In genomic region chr5:88916501-88916971, GRCm38 (mm10) we compare ENCODE assay signal across 15 mouse cellular contexts. TPM values are rescaled to one million over a fixed set of nuclear protein-coding genes. Genes with fewer than 3 reads are reported as not detected.
DNase-seq lines count a peak whose midpoint lies in the region; ATAC-seq and TF ChIP-seq lines count a peak whose summit lies in the region.
"Had no signal": no experiment of that assay in that cellular context is flagged by ENCODE, and none has a peak within 500 bp of the region (broad histone marks: within the 10 kb centered on the region; RNA-seq: fewer than 3 reads in every experiment).

No protein-coding gene starts in this region.

- H3K4me3 ChIP-seq in kidney, adult 2 months (ENCODE audit: insufficient read depth, low read depth, low read length) = no peak overlapping the region
- no peak overlapping the region for H3K4me3 ChIP-seq in lung, embryonic 16.5 days (ENCODE audit: low read length)
- H3K4me3 ChIP-seq in lung, postnatal 0 days (ENCODE audit: low read depth, low read length) = no peak overlapping the region
- H3K4me3 ChIP-seq: forebrain, embryonic 15.5 days; hindbrain, embryonic 12.5 days had no signal

- H3K36me3 ChIP-seq in kidney, adult 2 months (ENCODE audit: control insufficient read depth, insufficient read depth, low read length) = no peaks in the 10 kb centered on the region
- H3K36me3 ChIP-seq in lung, embryonic 16.5 days (ENCODE audit: control insufficient read depth, insufficient read depth, low read length) = no peaks in the 10 kb centered on the region
- no peaks in the 10 kb centered on the region for H3K36me3 ChIP-seq in lung, postnatal 0 days (ENCODE audit: insufficient read depth, low read length)
- H3K36me3 ChIP-seq: forebrain, embryonic 15.5 days; hindbrain, embryonic 12.5 days had no signal

- H3K4me2 ChIP-seq in lung, embryonic 16.5 days (ENCODE audit: low read depth, low read length) = no peak overlapping the region
- no peak overlapping the region for H3K4me2 ChIP-seq in lung, postnatal 0 days (replicated peaks; ENCODE audit: low read depth, low read length)
- H3K4me2 ChIP-seq: forebrain, embryonic 15.5 days; hindbrain, embryonic 12.5 days had no signal

- H3K4me1 ChIP-seq in kidney, adult 2 months (ENCODE audit: control insufficient read depth, insufficient read depth, low read length) = no peaks in the 10 kb centered on the region
- no peaks in the 10 kb centered on the region for H3K4me1 ChIP-seq in lung, embryonic 16.5 days (replicated peaks; ENCODE audit: control insufficient read depth, insufficient read depth, low read length)
- no peaks in the 10 kb centered on the region for H3K4me1 ChIP-seq in lung, postnatal 0 days (ENCODE audit: insufficient read depth, low read depth, low read length)
- H3K4me1 ChIP-seq: forebrain, embryonic 15.5 days; hindbrain, embryonic 12.5 days had no signal

- peak; percentile 28; the same call in 1 of the 2 replicates for ATAC-seq in lung, embryonic 16.5 days (ENCODE audit: low read depth)
- no peak for ATAC-seq in lung, postnatal 0 days
- ATAC-seq: forebrain, embryonic 15.5 days; intestine, postnatal 0 days had no signal

- intact Hi-C loops in heart, postnatal 10 days (cut with DNase I) = no loop called here

- WGBS in kidney, adult 2 months = 57% methylated on average over 9 of the region's 9 CpGs
- WGBS in lung, embryonic 16.5 days = 58% methylated on average over 9 of the region's 9 CpGs
- WGBS in lung, postnatal 0 days = 56% methylated on average over 9 of the region's 9 CpGs

- H3K9me3 ChIP-seq in lung, embryonic 16.5 days (ENCODE audit: control insufficient read depth, low read length) = no peaks in the 10 kb centered on the region
- no peaks in the 10 kb centered on the region for H3K9me3 ChIP-seq in lung, postnatal 0 days (ENCODE audit: low read length)
- H3K9me3 ChIP-seq: forebrain, embryonic 15.5 days; hindbrain, embryonic 12.5 days had no signal

- no peaks in the 10 kb centered on the region for H3K27me3 ChIP-seq in kidney, adult 2 months (replicated peaks; ENCODE audit: control insufficient read depth, insufficient read depth, low read length)
- H3K27me3 ChIP-seq in lung, embryonic 16.5 days (ENCODE audit: control insufficient read depth, insufficient read depth, low read depth, low read length) = no peaks in the 10 kb centered on the region
- H3K27me3 ChIP-seq in lung, postnatal 0 days (replicated peaks; ENCODE audit: insufficient read depth, low read length) = no peaks in the 10 kb centered on the region
- H3K27me3 ChIP-seq: forebrain, embryonic 15.5 days; hindbrain, embryonic 12.5 days had no signal

- no peak for TF ChIP-seq CTCF in kidney, adult 2 months (conservative IDR thresholded peaks at IDR 0.05; ENCODE audit: insufficient read depth, insufficient read length, low read depth, low read length)
- no peak for TF ChIP-seq CTCF in lung, postnatal 0 days (IDR thresholded peaks at IDR 0.05)

- H3K9ac ChIP-seq in lung, embryonic 16.5 days (ENCODE audit: low read length) = no peak overlapping the region
- no peak overlapping the region for H3K9ac ChIP-seq in lung, postnatal 0 days (replicated peaks; ENCODE audit: low read depth)
- H3K9ac ChIP-seq: forebrain, embryonic 15.5 days; hindbrain, embryonic 12.5 days had no signal

- H3K27ac ChIP-seq in kidney, adult 2 months (ENCODE audit: insufficient read depth, low read depth, low read length) = no peak overlapping the region
- H3K27ac ChIP-seq in lung, embryonic 16.5 days (ENCODE audit: low read length) = no peak overlapping the region
- H3K27ac ChIP-seq in lung, postnatal 0 days (ENCODE audit: low read length) = no peak overlapping the region
- H3K27ac ChIP-seq: forebrain, embryonic 15.5 days; hindbrain, embryonic 12.5 days had no signal

- no peak for TF ChIP-seq POLR2A in kidney, adult 2 months (IDR thresholded peaks at IDR 0.05; ENCODE audit: low read depth, low read length)

- peak; percentile 21 for DNase-seq in kidney, adult 2 months
- DNase-seq in kidney, postnatal 36 days = no peak
- DNase-seq in lung, postnatal 0 days (ENCODE audit: low spot score) = no peak
- peak; percentile 66 to 77 for DNase-seq in heart, postnatal 10 days
- no peak for DNase-seq in right cerebral cortex, postnatal 10 days (ENCODE audit: low spot score in 2 of 2)
- DNase-seq in testis, postnatal 14 days (ENCODE audit: low spot score) = no peak
- DNase-seq: cerebellum, adult 9-11 months; embryo, embryonic 11 days; gastrocnemius, postnatal 14 days; lung, postnatal 14 days; right cerebral cortex, adult 18-20 months had no signal

- TF ChIP-seq EP300 in lung, postnatal 0 days (IDR thresholded peaks at IDR 0.05) = no peak

RNA-seq across cellular contexts. Expression of gene Slc4a4, which starts 29.9 kb away (rescaled TPM):
- 169 and 195 TPM in 2 replicates for polyA plus RNA-seq in kidney, adult 2 months (2012; rRNA removed)
- polyA plus RNA-seq in lung, embryonic 16.5 days (2015; fragmentation: Nextera tagmentation; extraction: Ambion mirVana) = 2.4 and 2.8 TPM in 2 replicates
- polyA plus RNA-seq in lung, postnatal 0 days (2015; fragmentation: Nextera tagmentation; extraction: Ambion mirVana) = 2.9 and 4.0 TPM in 2 replicates
- 10 to 100 TPM; 34.1 to 44.1 TPM for total RNA-seq in heart, postnatal 10 days (2021)

Comparison
In these comparisons a context has a peak if more than half of its experiments do, and no peak if none do; other contexts are left out.
1. DNase-seq: peak in kidney, adult 2 months (single experiment) and heart, postnatal 10 days (2 of 2); none in kidney, postnatal 36 days (0 of 2), lung, postnatal 0 days (single experiment), right cerebral cortex, postnatal 10 days (0 of 2) and testis, postnatal 14 days (single experiment).
2. RNA of gene Slc4a4, which starts 29.9 kb away (polyA plus RNA-seq): 169 to 195 TPM in kidney, adult 2 months; 2.9 to 4.0 TPM in lung, postnatal 0 days and 2.4 to 2.8 TPM in lung, embryonic 16.5 days; every median in the first group is over 10 times any median in the second.